Mouse (Mus musculus) regulatory T cell (primary cell): ENCODE results near the gene 3110082I17Rik.

Source experiments
- in situ Hi-C: fragments of 300-600 bp; cut with MboI, MseI; formaldehyde crosslinking; loops from one replicate; pipeline ENCODE4 v1.15.1; 2025; ENCODE audit warnings: high pct_unique_total_duplicates

Gene 3110082I17Rik

DNA sequence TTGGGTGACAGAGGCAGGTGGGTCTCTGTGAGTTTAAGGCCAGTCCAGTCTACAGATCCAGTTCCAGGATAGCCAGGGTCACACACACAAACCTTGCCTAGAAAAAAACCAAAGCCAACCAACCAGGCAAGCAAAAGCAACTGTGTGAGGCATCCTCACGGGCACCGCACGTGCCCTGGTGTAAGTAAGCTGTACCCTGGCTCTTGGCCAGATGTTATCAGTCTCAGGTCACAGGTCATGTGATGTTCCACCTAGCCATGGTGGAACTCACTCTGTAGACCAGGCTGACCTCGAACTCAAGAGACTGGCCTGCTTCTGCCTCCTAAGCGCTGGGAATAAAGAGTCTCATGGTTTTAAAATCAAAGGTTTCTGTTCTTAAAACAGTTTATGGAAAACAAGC, 101.1 kb downstream of the 3110082I17Rik start:
- in situ Hi-C loops, result loop anchor here (5.0 kb wide), 1 partner anchor 43 kb away; no protein-coding TSS in a partner anchor

DNA sequence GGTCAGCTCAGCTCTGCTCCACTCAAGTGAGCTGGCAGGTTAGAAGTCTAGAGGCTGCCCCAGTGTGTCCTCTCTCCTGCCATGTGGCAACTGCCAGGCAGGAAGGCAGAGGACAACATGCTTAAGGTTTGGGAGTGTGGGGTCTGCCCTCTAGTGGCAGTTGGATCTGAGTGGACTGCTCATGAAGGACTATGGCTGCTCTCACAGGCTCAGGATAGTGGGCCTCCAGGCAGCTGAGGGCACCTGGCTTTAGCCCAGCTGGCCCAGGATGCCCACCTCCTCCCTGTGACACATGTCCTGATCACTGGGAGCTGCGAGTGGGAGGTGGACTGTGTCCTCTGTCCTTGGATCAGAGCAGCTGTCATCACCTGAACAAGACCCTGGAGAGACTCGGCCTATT, 101.7 kb downstream of the 3110082I17Rik start:
- in situ Hi-C loops, result loop anchor here (5.0 kb wide), 1 partner anchor 44 kb away; no protein-coding TSS in a partner anchor

DNA sequence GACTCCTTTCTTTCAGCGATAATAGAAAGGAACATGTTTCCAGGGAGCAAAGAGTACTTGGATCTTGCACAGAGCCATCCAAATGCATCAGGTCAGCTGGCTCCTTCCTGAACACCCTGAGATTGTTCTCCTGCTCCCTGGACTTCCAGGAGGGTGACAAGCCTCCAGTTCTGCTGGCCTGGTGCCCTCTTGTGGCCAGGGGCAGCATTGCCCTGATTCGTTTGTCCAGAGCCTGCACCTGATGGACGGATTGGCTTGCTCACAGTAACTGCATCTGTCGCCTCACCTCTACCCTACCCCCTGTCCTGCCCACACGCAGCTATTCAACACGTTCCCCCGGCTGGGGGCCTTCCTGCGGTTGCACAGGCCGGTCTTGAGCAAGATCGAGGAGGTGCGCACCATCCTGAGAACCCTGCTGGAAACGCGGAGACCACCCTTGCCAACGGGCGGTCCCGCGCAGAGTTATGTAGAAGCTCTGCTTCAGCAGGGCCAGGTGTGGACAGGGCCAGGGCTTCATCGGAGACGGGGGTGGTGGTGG, 105.0 kb downstream of the 3110082I17Rik start:
- in situ Hi-C loops, result loop anchor here (5.0 kb wide), 1 partner anchor 47 kb away; no protein-coding TSS in a partner anchor

DNA sequence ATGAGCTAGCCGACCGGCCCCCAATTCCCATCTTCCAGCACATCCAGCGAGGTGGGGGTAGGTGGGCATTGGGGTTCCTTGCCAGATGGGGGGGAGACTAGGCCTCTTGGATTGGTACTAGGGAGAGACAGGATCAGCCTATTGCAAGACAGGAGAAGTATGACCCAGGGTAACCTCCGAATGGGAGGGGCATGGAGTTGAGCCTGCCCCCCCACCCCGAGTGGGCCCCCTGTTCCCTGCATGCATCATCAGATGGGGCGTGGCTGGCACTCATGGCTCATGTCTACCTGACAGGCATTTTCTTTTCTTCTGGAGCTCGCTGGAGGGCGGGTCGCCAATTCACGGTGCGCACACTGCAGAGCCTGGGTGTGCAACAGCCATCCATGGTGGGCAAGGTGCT, 106.4 kb downstream of the 3110082I17Rik start:
- in situ Hi-C loops, result no loop called here

DNA sequence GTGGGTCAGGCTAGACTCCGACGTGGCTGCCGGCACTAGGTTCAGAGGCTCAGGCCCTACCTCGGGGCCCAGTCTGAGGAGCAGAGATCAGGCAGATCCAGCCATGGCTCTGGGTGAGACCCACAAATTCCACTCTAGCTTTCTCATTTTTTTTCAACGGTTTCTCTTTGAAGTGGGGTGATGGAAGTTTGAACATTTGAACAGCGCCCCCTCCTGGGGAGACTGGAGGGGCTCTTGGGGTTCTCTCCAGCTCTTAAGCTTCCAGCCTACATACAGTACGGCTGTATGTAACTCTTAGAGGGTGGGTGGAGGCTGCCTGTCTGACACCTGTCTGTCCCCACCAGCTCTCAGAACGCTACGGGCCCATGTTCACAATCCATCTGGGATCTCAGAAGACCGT, 106.8 kb downstream of the 3110082I17Rik start:
- in situ Hi-C loops, result no loop called here

DNA sequence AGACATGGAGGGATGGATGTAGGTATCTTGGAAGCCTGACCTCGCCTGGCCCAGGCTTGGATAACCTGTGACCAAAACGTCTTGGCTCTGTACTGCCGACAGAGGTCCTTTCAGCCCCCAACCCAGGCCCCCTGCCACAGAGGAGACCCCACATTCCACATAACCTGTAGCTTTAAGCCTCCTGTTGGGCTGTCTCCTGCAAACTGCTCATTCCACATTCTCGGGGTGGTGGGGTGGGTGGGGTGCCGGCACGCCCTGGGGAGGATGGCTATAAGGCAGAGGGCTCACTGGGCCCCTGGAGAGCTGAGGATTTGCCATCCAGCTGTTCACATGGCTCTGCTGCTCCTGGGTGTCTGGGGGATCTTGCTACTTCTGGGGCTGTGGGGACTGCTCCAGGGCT, 108.0 kb downstream of the 3110082I17Rik start, which contains the start of gene Cyp2w1:
Gene Cyp2w1, plus strand, starts transcription at position 301 of the 400 bp plus-strand sequence.
- in situ Hi-C loops, result no loop called here

DNA sequence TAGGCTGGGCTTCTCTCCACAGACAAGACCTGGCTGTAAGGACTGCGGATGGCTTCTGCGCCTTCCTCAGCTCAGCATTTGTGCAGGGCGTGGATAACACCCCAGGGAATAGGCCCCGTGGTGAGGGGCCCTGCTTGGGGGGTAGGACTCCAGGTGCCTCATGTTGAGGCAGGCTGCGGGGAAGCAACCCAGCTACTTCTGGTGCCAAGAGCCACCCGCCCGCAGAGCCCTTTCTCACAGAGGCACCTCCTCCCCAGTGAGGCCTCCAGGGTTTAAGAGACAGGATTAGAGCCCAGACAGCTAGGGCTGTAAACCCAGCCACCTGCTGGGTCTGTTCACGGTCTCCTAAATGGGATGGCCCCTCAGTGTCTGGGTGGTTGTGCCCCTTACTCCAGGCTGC, 108.7 kb downstream of the 3110082I17Rik start:
- in situ Hi-C loops, result no loop called here

DNA sequence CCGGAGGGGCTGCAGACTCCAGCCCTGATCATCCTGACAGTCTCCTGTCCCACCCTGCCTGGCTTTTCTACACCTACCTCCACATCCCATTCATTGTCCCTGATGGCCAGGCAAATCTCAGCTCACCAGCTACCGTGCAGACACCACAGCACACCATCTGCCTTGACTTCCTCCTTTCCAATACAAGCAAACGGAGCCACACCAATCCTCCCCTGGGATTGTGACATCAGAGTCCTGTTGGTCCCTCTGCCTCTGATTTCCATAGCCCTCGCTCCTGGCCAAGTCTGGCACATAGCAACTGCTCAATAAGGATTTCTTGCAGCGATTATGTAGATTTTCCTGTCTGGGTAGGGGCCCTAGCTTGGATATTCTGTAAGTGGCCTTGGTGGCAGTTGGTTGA, 109.2 kb downstream of the 3110082I17Rik start, which contains the start of gene Cox19:
Gene Cox19, minus strand, starts transcription at position 285 of the 400 bp plus-strand sequence.
- in situ Hi-C loops, result no loop called here

DNA sequence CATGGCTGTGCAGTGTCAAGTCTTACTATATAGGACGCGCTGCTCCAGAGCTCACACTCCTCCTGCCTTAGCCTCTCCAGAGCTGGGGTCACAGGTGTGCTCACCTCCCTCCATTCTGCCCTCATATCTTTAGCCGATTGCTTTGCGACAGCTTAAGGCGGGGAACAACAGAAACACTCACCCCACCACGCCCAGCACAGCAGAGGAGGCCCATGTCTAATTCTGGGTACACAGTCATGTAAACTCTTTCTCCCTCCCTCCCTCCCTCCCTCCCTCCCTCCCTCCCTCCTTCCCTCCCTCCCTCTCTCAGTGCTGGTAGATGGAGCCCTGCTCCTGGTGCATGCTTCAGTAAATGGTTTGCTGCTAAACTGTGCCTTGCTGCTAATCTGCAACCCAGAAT, 110.6 kb downstream of the 3110082I17Rik start:
- in situ Hi-C loops, result no loop called here

DNA sequence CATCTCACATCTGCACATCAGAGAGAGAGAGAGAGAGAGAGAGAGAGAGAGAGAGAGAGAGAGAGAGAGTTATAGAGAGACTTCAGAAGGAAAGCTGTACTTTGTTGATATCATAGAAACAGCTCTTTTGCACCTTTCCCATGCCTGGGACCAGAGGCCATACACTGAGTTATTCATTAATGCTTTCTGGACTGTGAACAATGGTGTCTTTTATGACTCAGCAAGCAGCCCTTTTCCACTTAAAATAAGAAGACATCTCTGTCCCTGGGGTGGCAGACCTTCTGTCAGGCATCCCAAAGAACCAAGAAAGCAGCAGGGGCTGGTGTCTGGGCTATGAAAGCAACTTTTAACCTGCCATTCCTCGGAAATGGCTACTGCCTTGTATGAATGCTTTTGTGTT, 113.1 kb downstream of the 3110082I17Rik start:
- in situ Hi-C loops, result no loop called here

DNA sequence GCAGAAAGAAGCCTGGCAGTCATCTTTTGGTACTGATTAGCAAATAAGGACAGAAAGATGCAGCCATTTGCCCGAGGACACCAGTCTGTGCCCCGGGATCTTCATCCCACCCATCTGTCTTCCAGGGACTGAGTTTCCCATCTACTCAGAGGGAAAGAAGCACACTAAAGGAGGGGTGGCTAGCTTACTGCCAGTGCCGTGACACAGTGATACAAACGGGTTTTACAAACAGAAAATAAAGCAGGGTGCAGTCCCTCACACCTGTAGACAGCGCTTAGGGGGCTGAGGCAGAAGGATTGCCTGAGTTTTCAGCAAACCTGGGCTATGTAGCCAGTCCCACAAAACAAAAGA, 115.0 kb downstream of the 3110082I17Rik start:
- in situ Hi-C loops, result no loop called here

DNA sequence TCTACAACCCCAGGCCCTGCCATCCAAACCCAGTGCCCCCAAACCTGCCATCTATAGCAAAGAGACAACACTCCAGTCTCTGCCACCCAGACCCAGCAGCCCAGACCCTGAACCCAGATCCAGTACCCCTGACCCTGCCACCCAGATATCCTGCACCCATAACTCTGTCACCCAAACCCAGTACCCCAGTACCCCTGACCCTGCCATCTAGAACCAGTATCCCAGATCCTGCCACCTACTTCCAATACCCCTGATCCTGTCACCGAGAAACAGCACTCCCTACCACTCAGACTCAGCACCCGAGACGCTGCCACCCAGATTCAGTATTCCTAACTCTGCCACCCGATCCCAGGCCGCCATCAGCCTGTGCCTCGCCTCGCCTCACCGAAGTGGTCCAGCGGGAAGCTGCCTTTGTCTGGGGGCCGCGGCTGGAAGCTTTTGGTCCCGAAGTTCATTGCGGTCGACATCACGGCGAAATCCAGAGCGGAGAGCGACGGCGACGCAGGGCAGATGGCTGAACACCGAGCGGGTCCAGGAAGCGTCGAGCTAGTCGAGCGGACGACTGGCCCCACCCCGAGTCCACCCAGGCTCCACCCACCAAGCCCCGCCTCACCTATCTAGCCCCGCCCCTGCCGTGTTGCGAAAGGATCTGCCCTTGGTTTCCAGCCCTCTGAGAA, 115.5 kb downstream of the 3110082I17Rik start:
- in situ Hi-C loops, result no loop called here

DNA sequence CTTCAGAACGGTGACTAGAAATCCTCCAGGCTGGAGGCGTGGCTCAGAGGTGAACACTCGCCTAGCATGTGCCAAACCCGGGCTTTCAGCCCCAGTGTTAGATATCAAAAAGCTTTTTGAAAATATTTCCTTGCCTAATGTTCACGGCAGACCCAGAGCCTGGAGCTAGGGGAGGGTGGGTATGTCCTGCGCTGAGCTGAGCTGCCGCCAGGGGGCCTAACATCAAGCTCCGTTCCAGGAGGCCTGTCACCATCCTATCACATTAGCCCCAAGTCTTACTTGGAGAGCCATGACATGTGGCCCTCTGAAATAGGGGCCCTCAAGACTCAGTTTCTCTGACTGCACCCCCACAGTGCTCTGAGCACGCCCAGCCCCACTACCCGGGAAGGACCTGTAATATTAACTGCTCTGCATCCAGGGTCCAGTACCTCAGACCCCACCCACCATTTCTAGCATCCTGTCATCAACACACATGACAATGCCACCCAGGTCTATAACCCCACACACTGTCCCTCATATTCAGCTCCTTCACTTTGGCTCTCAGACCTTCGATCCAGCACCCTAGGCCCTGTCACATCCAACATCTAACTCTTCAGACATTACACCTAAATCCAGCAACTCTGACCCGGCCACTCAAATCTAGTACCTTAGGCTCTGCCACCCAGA, 116.2 kb downstream of the 3110082I17Rik start:
- in situ Hi-C loops, result no loop called here

DNA sequence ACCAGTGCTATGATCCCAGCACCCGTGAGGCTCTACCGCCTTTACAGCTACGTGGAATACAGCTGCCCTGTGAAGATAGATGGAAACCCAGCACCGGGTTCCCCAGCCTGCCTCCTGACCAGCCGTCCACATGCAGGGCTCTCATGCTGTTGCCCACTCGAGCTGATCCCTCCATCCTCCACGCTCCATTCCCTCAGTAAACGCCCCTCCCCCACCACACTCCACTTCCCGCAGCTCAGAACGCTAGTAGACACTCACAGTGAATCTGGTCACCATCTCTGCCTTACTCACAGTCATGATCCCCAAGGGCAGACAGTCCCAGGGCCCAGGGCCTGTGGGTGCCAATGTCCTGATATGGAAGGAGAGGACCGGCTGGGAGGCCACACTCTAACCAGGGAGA, 121.4 kb downstream of the 3110082I17Rik start:
- in situ Hi-C loops, result no loop called here

DNA sequence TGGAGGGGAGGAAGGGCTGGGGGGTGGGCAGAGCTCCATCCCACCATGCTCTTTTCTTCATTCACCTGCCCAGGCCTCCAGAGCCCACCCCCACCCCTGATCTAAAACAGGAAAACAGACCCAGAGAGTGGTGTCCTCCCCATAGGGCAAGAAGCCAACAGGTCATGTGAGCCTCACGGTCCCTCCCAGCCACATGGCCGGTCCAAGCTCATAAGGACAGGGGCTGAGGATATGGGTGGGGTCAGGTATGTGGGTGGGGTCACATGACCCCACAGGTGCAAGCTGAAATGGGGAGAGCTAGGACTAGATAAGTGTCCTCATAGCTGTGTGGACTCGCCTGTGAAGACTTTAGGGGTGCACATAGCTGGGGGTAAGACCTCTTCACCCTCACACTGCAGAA, 121.9 kb downstream of the 3110082I17Rik start:
- in situ Hi-C loops, result no loop called here

DNA sequence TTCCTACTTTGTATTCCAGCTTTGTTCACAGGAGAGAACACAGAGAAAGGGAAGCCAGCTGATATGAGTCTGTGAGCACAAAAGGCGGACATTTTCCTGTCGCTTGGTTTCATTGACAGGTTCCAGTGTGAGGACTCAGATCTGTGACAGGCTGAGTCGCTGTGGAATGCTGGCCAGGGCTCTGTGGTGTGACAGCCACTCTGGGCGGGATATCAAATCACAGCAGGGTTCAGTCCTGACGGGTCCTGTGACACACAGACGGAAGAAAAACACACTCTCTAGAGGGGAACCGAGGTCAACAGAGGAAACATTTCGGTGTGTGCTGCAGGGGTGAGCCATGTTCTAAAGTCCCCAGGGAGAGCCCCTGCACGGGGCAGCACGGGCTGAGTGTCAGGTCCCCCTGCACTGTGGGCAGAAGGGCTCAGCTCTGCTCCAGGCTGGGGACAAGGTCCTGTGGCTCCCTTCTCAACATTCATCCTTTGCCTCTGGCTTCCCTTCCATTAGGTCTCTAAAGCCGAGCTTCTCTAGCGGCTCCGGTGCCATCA, 122.4 kb downstream of the 3110082I17Rik start:
- in situ Hi-C loops, result no loop called here

DNA sequence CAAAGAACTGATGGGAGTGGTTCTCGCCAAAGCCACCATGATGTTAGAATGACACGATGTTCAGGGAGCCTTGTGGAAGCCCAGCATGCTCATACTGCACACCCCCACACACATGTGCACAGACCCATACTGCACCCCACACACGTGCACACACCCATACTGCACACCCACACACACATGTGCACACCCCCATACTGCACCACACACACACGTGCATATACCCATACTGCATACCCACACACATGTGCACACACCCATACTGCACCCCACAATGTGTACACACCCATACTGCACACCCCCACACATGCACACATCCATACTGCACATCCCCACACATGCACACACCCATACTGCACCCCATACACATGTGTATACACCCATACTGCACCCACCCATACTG, 124.7 kb downstream of the 3110082I17Rik start:
- in situ Hi-C loops, result no loop called here

DNA sequence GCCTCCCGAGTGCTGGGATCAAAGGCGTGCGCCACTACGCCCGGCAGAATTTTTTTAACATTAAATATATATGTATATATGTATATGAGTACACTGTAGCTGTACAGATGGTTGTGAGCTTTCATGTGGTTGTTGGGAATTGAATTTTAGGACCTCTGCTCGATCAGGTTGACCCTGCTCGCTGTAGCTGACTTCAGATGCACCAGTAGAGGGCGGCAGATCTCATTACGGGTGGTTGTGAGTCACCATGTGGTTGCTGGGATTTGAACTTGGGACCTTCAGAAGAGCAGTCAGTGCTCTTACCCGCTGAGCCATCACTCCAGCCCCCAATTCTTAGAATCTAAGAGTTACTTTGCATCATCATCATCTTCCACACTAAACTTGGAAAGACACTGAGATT, 125.9 kb downstream of the 3110082I17Rik start:
- in situ Hi-C loops, result loop anchor here (5.0 kb wide), 1 partner anchor 42 kb away; no protein-coding TSS in a partner anchor

DNA sequence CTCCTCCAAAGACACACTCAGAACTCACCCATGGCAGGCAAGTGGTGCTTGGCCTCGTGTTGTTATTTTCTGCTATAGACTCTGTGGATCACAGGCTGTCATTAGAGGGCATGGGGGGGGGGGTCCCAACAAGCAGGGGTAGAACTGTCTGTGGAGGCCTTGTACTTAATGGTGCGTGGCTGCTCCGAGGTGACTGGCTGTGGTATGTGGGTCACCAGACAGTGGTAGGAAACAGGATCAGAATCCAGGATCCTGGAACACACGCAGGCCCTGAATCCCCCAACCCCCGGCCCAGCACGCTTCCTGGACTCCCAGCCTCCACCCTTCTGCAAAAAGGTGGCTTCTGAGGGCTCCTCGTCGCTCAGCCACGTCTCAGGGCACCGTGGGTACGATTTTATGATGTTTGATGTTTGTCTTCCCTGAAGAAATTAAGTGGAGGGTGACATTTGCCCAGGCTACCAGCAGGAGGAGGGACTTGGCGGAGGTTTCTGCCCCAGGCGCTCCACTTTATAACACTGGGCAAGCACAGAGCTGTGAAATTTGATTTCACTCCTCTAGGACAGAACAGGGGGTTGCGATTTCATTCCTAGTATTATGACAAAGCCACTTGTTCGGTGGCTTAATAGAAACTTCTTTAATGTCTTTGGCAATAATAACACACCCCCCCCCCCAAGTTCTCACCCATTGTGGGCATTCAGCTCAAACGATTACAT, 126.9 kb downstream of the 3110082I17Rik start:
- in situ Hi-C loops, result loop anchor here (5.0 kb wide), 1 partner anchor 41 kb away; no protein-coding TSS in a partner anchor

DNA sequence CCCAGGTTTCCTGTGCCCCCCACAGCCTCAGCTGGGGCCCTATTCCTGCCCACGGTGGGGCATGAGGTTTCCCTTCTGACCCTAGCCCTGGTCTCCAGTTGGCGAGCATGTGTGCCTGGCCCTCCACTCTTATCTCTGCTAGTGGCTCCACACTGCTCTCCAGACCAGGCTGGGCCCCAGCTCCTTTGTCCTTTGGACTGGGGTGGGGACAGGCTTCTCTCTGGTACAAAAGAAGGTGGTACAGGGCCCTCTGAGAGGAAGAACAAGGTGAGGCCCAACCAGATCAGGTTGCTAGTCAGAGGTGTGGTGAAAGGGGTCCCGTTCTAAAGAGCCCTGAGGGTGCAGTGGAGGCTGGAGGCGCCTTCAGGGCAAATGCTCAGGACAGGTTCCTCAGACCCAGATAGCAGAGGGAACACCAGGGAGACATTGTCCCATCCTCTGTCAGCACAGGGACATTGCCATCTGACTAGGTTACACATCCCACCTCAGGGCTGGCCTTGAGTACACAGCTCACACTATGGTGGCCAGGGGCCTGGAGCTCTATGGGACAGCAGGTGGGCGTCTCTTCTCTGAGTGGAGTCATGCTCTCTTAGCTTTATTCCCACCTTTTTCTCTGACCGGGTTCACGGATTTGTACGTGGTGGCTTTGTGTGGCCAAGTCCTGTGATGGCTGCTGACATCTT, 127.6 kb downstream of the 3110082I17Rik start:
- in situ Hi-C loops, result loop anchor here (5.0 kb wide), 1 partner anchor 40 kb away; no protein-coding TSS in a partner anchor

DNA sequence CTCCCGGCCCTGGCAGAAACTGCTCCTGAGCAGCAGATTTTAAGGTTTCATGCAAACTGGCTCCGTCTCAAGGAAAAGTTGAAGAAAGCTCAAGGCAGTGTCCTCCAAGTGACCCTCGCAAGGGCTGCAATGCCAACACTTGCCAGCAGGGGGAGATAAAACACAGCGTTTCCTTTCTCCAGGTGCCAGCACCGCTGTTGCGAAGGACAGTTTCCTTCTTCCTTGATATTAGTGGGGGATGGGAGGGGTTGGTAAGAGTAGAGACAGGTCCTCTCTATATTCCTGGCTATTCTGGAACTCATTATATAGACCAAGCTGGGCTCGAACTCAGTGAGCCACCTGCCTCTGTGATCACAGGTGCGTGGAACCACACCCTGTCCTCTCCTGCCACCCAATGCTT, 128.6 kb downstream of the 3110082I17Rik start:
- in situ Hi-C loops, result loop anchor here (5.0 kb wide), 1 partner anchor 39 kb away; no protein-coding TSS in a partner anchor
